Mouse (Mus musculus): ENCODE data around the gene Itga1.

Gene Itga1

GRCm38 (mm10) chr13:114980831-114981419, 120.8 kb downstream of the Itga1 start:
- no peak for DNase-seq

DNA sequence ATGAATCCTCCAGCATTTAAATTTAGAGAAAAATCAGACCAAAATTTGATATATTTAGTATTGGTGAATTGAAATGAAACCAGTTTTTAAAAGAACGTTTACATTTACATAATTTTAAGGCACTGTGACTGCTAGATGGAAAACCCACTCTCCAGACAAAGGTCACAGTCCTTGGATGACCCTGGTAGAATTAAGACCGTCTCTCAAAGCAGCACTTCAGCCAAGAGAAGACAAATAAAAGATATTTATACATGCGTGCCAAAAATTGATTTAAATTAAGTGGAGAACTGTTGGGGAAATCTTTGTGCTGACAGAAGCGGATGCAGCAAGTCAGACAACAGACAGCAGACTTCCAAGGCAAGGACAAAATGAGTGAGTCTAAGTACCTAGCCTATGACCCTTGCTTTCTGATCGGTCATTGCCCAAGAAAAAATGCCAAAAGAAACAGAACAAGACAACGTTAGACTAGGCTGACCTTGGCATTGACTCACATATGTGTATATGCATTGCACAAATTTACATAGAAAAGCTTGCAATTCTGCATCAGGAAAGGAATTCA, 127.2 kb downstream of the Itga1 start:
- no peak for DNase-seq

DNA sequence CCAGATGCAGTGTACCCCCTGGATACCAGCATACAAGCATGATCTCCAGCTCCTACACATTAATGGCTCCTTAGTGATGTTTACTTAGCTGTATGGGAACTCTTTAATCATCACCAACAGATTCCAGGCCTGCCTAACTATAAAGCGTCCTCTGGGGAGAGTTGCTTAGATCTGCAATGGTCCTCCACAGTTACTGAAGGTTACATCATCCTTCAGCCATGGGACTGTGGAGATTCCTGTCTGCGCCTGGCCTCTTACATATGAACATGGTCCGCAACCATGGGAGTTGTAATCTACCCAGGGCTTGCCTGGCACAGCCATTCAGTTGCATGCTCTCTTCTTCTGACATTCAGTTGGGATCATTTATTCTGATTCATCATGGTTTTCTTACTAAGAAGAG, 129.9 kb downstream of the Itga1 start:
- DNase-seq: no peak

DNA sequence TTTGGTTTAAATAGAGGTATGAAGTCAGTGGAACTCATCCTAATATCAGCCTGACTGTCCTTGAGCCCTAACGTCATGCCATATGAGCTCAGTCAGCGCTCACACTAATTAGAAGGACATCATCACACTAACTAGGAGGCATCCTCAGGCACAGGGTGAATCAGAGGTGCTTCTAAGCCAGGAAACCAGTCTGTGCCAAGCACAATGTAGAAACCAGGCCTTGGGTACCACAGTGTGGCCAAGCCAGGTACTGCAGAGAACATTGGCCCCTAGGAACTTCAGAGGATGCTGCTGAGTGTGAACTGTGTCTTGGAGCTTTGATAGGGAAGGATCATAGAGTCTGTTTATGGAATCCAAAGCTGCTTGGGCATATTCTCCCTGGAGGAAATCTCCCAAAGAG, 137.5 kb downstream of the Itga1 start:
- peak; percentile 80 to 84 for DNase-seq

GRCm38 (mm10) chr13:114954516-114954915, 147.2 kb downstream of the Itga1 start:
- DNase-seq: no peak

DNA sequence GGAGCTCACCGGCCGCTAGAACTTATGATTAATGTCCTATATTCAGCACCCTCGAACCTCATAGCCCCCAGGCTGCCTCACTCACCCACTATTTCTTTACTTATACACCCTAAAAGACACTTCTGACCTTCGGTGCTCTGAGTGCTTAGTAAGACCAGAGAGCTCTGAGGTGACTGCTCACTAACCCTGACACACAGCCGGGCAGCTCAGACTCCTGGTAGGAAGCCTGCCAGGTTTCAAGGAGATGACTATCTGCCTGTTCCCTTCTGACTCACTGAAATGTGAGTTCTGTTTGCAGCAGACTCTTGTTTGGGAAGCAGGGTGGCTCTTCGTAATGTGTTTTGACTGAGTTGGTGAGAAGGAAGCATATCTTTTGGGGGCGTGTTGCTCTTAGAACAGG, 168.2 kb downstream of the Itga1 start:
- DNase-seq: no peak

DNA sequence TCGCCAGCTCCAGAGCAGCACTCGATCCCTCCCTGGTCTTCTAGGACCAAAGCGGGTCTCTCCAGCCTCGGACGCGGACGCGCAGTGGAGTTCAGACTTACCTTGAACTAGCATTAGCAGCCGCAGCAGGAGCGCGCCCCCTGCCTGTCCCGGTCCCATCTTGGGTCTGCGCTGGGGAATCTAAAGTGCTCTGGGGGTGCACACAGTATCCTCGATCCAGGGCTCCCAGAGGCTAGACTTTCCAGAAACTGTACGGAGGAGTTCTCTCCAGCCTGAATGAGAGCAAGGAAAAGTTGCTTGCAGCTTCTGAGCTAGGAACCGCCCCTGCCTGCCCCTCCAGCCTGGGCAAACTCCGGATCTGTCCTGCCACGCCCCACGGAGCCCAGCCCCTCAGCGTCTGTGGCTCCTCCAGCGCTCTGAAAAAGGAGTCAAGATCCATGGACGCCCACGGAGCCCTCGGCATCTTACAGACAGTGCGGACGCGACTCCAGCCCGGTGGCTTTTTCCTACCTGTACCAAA, 169.9 kb downstream of the Itga1 start, which contains the start of gene Itga2:
Gene Itga2, minus strand, starts transcription at position 326 of the 520 bp plus-strand sequence.
- DNase-seq: peak; percentile 8 to 13

- no peak for DNase-seq
Measured at GRCm38 (mm10) chr13:114930996-114931649, 170.6 kb downstream of the Itga1 start.

DNA sequence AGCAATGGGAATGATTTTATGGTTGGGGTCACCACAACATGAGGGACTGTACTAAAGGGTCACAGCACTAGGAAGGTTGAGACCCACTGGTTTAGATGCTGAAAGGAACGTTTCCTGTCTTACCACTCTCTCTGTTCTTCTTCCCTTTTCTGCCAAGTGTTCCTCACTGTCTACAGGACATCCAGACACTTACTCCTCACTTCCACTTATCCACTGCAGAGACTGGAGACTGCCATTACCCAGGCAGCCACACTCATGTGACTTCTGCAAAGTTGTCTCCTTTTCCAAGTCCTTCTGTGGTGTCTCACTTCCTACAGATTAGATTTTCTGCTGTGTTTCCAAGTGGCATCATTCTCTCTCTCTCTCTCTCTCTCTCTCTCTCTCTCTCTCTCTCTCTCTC, 177.0 kb downstream of the Itga1 start:
- no peak for DNase-seq

GRCm38 (mm10) chr13:114923331-114923730, 178.4 kb downstream of the Itga1 start:
- no peak for DNase-seq

- DNase-seq: no peak
Measured at GRCm38 (mm10) chr13:114915767-114916166, 186.0 kb downstream of the Itga1 start.

DNA sequence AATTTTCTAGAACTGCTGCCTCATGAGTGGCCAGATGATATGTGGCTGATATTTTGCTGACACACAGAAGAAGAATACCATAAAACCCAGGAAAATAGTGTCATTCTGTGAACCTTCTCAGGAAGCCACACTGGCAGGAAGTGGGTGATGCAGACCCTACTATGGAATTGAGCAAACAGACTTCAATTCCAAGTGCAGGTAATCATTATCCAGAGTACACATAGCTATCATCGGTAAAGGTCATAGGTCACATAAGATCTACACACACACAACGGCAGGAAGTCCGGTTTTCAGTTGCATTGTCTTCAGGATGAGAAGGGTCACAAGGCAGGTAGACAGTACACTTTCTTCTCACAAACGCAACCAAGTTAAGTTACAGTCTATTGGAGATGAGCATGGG, 186.8 kb downstream of the Itga1 start:
- DNase-seq: no peak

- no peak for DNase-seq
Measured at GRCm38 (mm10) chr13:114914559-114914958, 187.2 kb downstream of the Itga1 start.

DNA sequence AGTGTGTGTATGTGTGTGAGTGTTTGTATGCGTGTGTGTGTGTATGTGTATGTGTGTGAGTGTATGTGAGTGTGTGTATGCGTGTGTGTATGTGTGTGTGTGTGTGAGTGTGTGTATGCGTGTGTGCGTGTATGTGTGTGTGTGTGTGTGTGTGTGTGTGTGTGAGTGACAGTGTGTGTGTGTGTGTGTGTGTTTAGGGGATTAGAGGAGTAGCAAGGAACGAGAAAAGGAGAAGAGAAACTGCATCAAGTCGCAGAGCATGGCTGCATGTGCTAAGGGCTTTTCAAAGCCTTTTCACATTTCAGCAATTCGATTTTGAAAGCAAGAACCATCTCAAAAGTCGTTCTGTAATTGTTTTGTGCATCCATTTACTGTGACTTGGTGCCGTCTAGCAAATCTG, 191.1 kb downstream of the Itga1 start:
- no peak for DNase-seq

- DNase-seq: no peak
Measured at GRCm38 (mm10) chr13:114909514-114909913, 192.2 kb downstream of the Itga1 start.

DNA sequence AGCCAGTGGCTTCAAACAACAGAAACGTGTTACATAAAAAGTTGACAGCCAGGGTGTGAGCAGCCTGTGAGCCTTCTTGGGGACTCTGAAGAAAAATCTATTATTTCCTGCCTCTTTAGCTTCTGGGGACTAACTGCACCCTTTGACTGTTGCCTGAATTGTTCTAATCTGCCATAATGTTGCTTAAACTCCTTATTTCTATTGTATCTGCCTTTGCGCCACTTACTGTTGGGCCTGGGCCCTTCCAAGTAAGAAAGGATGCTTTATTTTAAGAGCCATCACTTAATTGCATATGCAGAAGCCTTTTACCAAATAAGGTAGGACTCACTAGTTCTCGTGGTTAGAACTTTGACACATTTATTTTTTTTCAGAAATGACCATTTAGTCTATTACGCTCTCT, 193.9 kb downstream of the Itga1 start:
- no peak for DNase-seq

Data from cerebellum, adult 18-20 months (tissue).